Mouse (Mus musculus): Measurements from ENCODE around the gene Stab2. TPM values are rescaled to one million over a fixed set of nuclear protein-coding genes. Genes with fewer than 3 reads are reported as not detected.

The Stab2 gene
- total and polyA plus RNA-seq, 3 experiments: 0.09 TPM; not detected in 2

- no peaks in the 10 kb centered on the region for H3K27me3 ChIP-seq (replicated peaks)
- in situ Hi-C loops (cut with MboI; ENCODE audit: low pct_ligation_motif_present, low pct_unique_long_range_greater_than_20kb, low sequenced_read_pairs): no loop called here
- no peak overlapping the region for H3K9ac ChIP-seq (ENCODE audit: insufficient read depth, low read depth)
- H3K36me3 ChIP-seq (replicated peaks in 1 of 2; ENCODE audit: control insufficient read depth in 1 of 2, insufficient read depth in 1 of 2, low read length in 1 of 2): peaks cover 44 to 95% of the 10 kb centered on the region in 2 experiments
- DNase-seq (ENCODE audit: extremely low read depth): no peak
- TF ChIP-seq POLR2AphosphoS2 (IDR thresholded peaks at IDR 0.05; ENCODE audit: low read depth, low read length) (no peak), NRF1 (IDR thresholded peaks at IDR 0.05; ENCODE audit: low read depth, low read length) (no peak), CHD2 (IDR thresholded peaks at IDR 0.05; ENCODE audit: low read length) (no peak), ZKSCAN1 (IDR thresholded peaks at IDR 0.05; ENCODE audit: borderline replicate concordance, low read depth, low read length) (no peak), CTCF (conservative IDR thresholded peaks at IDR 0.05 in 1 of 2, IDR thresholded peaks at IDR 0.05 in 1 of 2; ENCODE audit: low read depth in 2 of 2, low read length in 2 of 2) (peak; percentile 12 to 26; a peak in 2 of 4 replicates), MAX (IDR thresholded peaks at IDR 0.05; ENCODE audit: low read length) (no peak), MXI1 (IDR thresholded peaks at IDR 0.05; ENCODE audit: low read depth, low read length) (no peak), POLR2A (IDR thresholded peaks at IDR 0.05; ENCODE audit: low read depth, low read length) (no peak)
- H3K4me2 ChIP-seq (ENCODE audit: insufficient read depth, low read depth, poor library complexity, severe bottlenecking): no peak overlapping the region
- peaks cover 1% of the 10 kb centered on the region for H3K9me3 ChIP-seq (replicated peaks; ENCODE audit: low read length)
- dilution Hi-C loops (cut with MboI; ENCODE audit: extremely low pct_ligation_motif_present, extremely low pct_unique_long_range_greater_than_20kb, low sequenced_read_pairs): no loop called here
- H3K4me3 ChIP-seq (replicated peaks in 1 of 3; ENCODE audit: low read depth in 2 of 3, low read length in 2 of 3, poor library complexity in 1 of 3): no peak overlapping the region
- H3K79me2 ChIP-seq (replicated peaks; ENCODE audit: control insufficient read depth, extremely low read depth, insufficient read depth, poor library complexity, severe bottlenecking): no peaks in the 10 kb centered on the region
- H3K4me1 ChIP-seq (ENCODE audit: control insufficient read depth in 1 of 2, insufficient read depth in 2 of 2): peaks cover 0 to 36% of the 10 kb centered on the region in 2 experiments; a peak in 2 of 4 replicates
- H3K27ac ChIP-seq (ENCODE audit: insufficient read depth, low read depth): no peak overlapping the region
Observed at GRCm38 (mm10) chr10:86824093-86824492, 183.7 kb downstream of the Stab2 start.

- H3K27me3 ChIP-seq (replicated peaks): no peaks in the 10 kb centered on the region
- H3K9ac ChIP-seq (ENCODE audit: insufficient read depth, low read depth): no peak overlapping the region
- TF ChIP-seq MEF2A (IDR thresholded peaks at IDR 0.05; ENCODE audit: borderline replicate concordance, low read depth, low read length) (no peak), RCOR1 (conservative IDR thresholded peaks at IDR 0.05; ENCODE audit: low read depth, low read length) (no peak), USF2 (conservative IDR thresholded peaks at IDR 0.05; ENCODE audit: low read depth, low read length) (no peak), MXI1 (IDR thresholded peaks at IDR 0.05; ENCODE audit: low read depth, low read length) (no peak), IRF4 (IDR thresholded peaks at IDR 0.05; ENCODE audit: low read depth, low read length) (no peak), USF1 (IDR thresholded peaks at IDR 0.05; ENCODE audit: low read depth, low read length) (no peak), MAZ (IDR thresholded peaks at IDR 0.05; ENCODE audit: low read depth, low read length) (no peak), BHLHE40 (IDR thresholded peaks at IDR 0.05; ENCODE audit: low read depth, low read length) (no peak), GABPA (IDR thresholded peaks at IDR 0.05; ENCODE audit: insufficient replicate concordance, low read depth, low read length) (no peak), CHD1 (IDR thresholded peaks at IDR 0.05; ENCODE audit: low read depth, low read length) (no peak), MAFK (IDR thresholded peaks at IDR 0.05; ENCODE audit: insufficient replicate concordance, low read length) (no peak), HCFC1 (IDR thresholded peaks at IDR 0.05; ENCODE audit: low read depth, low read length) (no peak)
- peaks cover 0 to 7% of the 10 kb centered on the region in 2 experiments; a peak in 1 of 4 replicates for H3K4me1 ChIP-seq (ENCODE audit: control insufficient read depth in 1 of 2, insufficient read depth in 2 of 2)
- no peak overlapping the region for H3K27ac ChIP-seq (ENCODE audit: insufficient read depth, low read depth)
- in situ Hi-C loops (cut with MboI; ENCODE audit: low pct_ligation_motif_present, low pct_unique_long_range_greater_than_20kb, low sequenced_read_pairs): no loop called here
- H3K9me3 ChIP-seq (replicated peaks; ENCODE audit: low read length): no peaks in the 10 kb centered on the region
- no peak overlapping the region for H3K4me2 ChIP-seq (ENCODE audit: insufficient read depth, low read depth, poor library complexity, severe bottlenecking)
- H3K4me3 ChIP-seq (replicated peaks in 1 of 3; ENCODE audit: low read depth in 2 of 3, low read length in 2 of 3, poor library complexity in 1 of 3): no peak overlapping the region
- dilution Hi-C loops (cut with MboI; ENCODE audit: extremely low pct_ligation_motif_present, extremely low pct_unique_long_range_greater_than_20kb, low sequenced_read_pairs): no loop called here
- peaks cover 52 to 94% of the 10 kb centered on the region in 2 experiments for H3K36me3 ChIP-seq (replicated peaks in 1 of 2; ENCODE audit: control insufficient read depth in 1 of 2, insufficient read depth in 1 of 2, low read length in 1 of 2)
- no peaks in the 10 kb centered on the region for H3K79me2 ChIP-seq (replicated peaks; ENCODE audit: control insufficient read depth, extremely low read depth, insufficient read depth, poor library complexity, severe bottlenecking)
- no peak for DNase-seq (ENCODE audit: extremely low read depth)
Observed at GRCm38 (mm10) chr10:86821014-86821413, 186.8 kb downstream of the Stab2 start.
